In the genomic region with DNA sequence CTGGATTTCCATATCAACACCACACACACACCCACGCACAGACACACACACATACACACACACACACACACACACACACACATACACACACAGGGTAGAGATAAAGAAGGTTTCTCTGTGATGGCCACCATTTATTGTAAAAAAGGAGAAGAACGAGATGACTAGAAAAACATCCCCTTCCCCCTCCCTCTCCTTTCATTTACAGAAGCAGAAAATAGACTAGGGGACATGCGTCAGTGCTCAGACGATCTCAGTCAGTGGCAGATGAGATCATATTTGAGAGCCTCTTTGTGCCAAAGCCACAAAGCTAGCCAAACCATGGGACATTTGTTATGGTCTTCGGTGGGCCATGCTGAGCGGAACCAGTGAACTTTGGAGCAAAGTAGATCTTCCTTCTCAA, we compare ENCODE assay signal across 25 mouse cellular contexts.
DNase-seq lines count a peak whose midpoint lies in the region; ATAC-seq and TF ChIP-seq lines count a peak whose summit lies in the region.
"Had no signal": no experiment of that assay in that cellular context is flagged by ENCODE, and none has a peak within 500 bp of the region (broad histone marks: within the 10 kb centered on the region; RNA-seq: fewer than 3 reads in every experiment).

No protein-coding gene starts in this region.

- H3K36me3 ChIP-seq in macrophage (ENCODE audit: inconsistent target): no peaks in the 10 kb centered on the region
- H3K36me3 ChIP-seq in forebrain, postnatal 0 days (ENCODE audit: insufficient read depth): peaks cover 7% of the 10 kb centered on the region; the same call in 1 of the 2 replicates
- H3K36me3 ChIP-seq: limb, embryonic 15.5 days; liver, embryonic 15.5 days had no signal

- WGBS in macrophage (ENCODE audit: missing documents): 63% methylated on average over 5 of the region's 6 CpGs
- 84% methylated on average over 6 of the region's 6 CpGs for WGBS in forebrain, postnatal 0 days

- intact Hi-C loops in heart, postnatal 10 days (cut with DNase I): no loop called here

- peak overlapping the region; percentile 65; the same call in 1 of the 2 replicates for H3K27ac ChIP-seq in layer of hippocampus, adult 2 months
- peak overlapping the region; percentile 65 for H3K27ac ChIP-seq in macrophage
- no peak overlapping the region for H3K27ac ChIP-seq in forebrain, postnatal 0 days (ENCODE audit: low read depth, low read length)
- H3K27ac ChIP-seq: embryonic facial prominence, embryonic 15.5 days; hindbrain, embryonic 13.5 days; limb, embryonic 15.5 days; liver, embryonic 15.5 days; neural tube, embryonic 15.5 days had no signal

- no peak overlapping the region for H3K4me3 ChIP-seq in layer of hippocampus, adult 2 months
- H3K4me3 ChIP-seq in macrophage (ENCODE audit: inconsistent target): no peak overlapping the region
- no peak overlapping the region for H3K4me3 ChIP-seq in forebrain, postnatal 0 days (ENCODE audit: low read depth, low read length)
- H3K4me3 ChIP-seq: embryonic facial prominence, embryonic 15.5 days; hindbrain, embryonic 13.5 days; limb, embryonic 15.5 days; liver, embryonic 15.5 days; megakaryocyte, embryonic 14.5 days; neural tube, embryonic 15.5 days had no signal

- no peaks in the 10 kb centered on the region for H3K4me1 ChIP-seq in forebrain, postnatal 0 days (ENCODE audit: insufficient read depth)
- H3K4me1 ChIP-seq: liver, embryonic 15.5 days had no signal

- no peak overlapping the region for H3K4me2 ChIP-seq in forebrain, postnatal 0 days (ENCODE audit: low read depth)
- H3K4me2 ChIP-seq: embryonic facial prominence, embryonic 15.5 days; hindbrain, embryonic 13.5 days; limb, embryonic 15.5 days; liver, embryonic 15.5 days; neural tube, embryonic 15.5 days had no signal

- H3K79me2 ChIP-seq in macrophage (ENCODE audit: inconsistent target): peaks cover 8% of the 10 kb centered on the region; the same call in 1 of the 2 replicates

- H3K9ac ChIP-seq in forebrain, postnatal 0 days: no peak overlapping the region
- H3K9ac ChIP-seq: embryonic facial prominence, embryonic 15.5 days; hindbrain, embryonic 13.5 days; limb, embryonic 15.5 days; liver, embryonic 15.5 days; neural tube, embryonic 15.5 days had no signal

- DNase-seq in heart, adult 11 months: peak; percentile 88
- no peak for DNase-seq in heart, postnatal 10 days
- no peak for DNase-seq in layer of hippocampus, adult 2 months (ENCODE audit: low spot score in 2 of 2)
- no peak for DNase-seq in layer of hippocampus, adult 8-10 months (ENCODE audit: low spot score in 2 of 2)
- DNase-seq in B cell, adult 2 months: peak; percentile 50 to 56
- no peak for DNase-seq in forebrain, postnatal 0 days
- DNase-seq in T-cell, adult 2 months (ENCODE audit: low spot score): no peak
- DNase-seq: adrenal gland, postnatal 14 days; cerebellum, postnatal 36 days; gastrocnemius, postnatal 14 days; kidney, adult 9 months; midbrain, embryonic 14.5 days; right cerebral cortex, postnatal 14 days; thymus, postnatal 14 days had no signal

- no peak for TF ChIP-seq CTCF in layer of hippocampus, adult 2 months (conservative IDR thresholded peaks at IDR 0.05)
- TF ChIP-seq CTCF in forebrain, postnatal 0 days (IDR thresholded peaks at IDR 0.05; ENCODE audit: low read depth): no peak

- ATAC-seq in forebrain, postnatal 0 days: no peak
- ATAC-seq: activated CD4-positive, CD25-positive, alpha-beta regulatory T cell, adult 4 months; inflammation-experienced regulatory T-cells, adult 6 months; lung, postnatal 0 days; Patski had no signal

- H3K27me3 ChIP-seq in forebrain, postnatal 0 days (ENCODE audit: insufficient read depth, low read length): no peaks in the 10 kb centered on the region
- H3K27me3 ChIP-seq: embryonic facial prominence, embryonic 15.5 days; hindbrain, embryonic 13.5 days; limb, embryonic 15.5 days; liver, embryonic 15.5 days; megakaryocyte, embryonic 14.5 days; neural tube, embryonic 15.5 days; Patski had no signal

- no peaks in the 10 kb centered on the region for H3K9me3 ChIP-seq in forebrain, postnatal 0 days (ENCODE audit: low read length)
- H3K9me3 ChIP-seq: embryonic facial prominence, embryonic 15.5 days; hindbrain, embryonic 13.5 days; limb, embryonic 15.5 days; liver, embryonic 15.5 days; megakaryocyte, embryonic 14.5 days; neural tube, embryonic 15.5 days had no signal

Comparison
In these comparisons a context has a peak if more than half of its experiments do, and no peak if none do; other contexts are left out.
1. DNase-seq: peak in heart, adult 11 months (single experiment) and B cell, adult 2 months (2 of 2); none in heart, postnatal 10 days (0 of 2), layer of hippocampus, adult 2 months (0 of 2), layer of hippocampus, adult 8-10 months (0 of 2), forebrain, postnatal 0 days (single experiment) and T-cell, adult 2 months (single experiment).